Mouse (Mus musculus): ENCODE results near the gene Cic. TPM values are rescaled to one million over a fixed set of nuclear protein-coding genes. Genes with fewer than 3 reads are reported as not detected.
A peak's percentile ranks its signal among the peaks of the same experiment; 100 is the strongest.

The Cic gene
- polyA plus RNA-seq, 1 experiment: 270 TPM

GRCm38 (mm10) chr7:25293191-25293739 is 25.8 kb downstream of the Cic start:
- Histone ChIP-seq H3K27me3 (ENCODE audit: control insufficient read depth, insufficient read depth, low read length) (no peaks in the 10 kb centered on the region), H3K4me1 (replicated peaks; ENCODE audit: control insufficient read depth, insufficient read depth, low read length) (peaks cover 15% of the 10 kb centered on the region), H3K27ac (ENCODE audit: control insufficient read depth, insufficient read depth, low read length) (no peak overlapping the region), H3K36me3 (ENCODE audit: control insufficient read depth, insufficient read depth, low read length) (peaks cover 44% of the 10 kb centered on the region), H3K4me3 (ENCODE audit: control insufficient read depth, insufficient read depth, low read length) (no peak overlapping the region)
- TF ChIP-seq CTCF (IDR thresholded peaks at IDR 0.05; ENCODE audit: borderline replicate concordance, control insufficient read depth, extremely low read depth, insufficient read depth, low read length, poor library complexity): no peak
- TF ChIP-seq POLR2A (IDR thresholded peaks at IDR 0.05; ENCODE audit: control insufficient read depth, extremely low read depth, insufficient read depth, low read length, poor library complexity): no peak
- DNase-seq: no peak
- 96% methylated on average over 10 of the region's 10 CpGs for WGBS

GRCm38 (mm10) chr7:25294495-25294894 is 27.0 kb downstream of the Cic start:
- H3K4me1 ChIP-seq (replicated peaks; ENCODE audit: control insufficient read depth, insufficient read depth, low read length): peaks cover 18% of the 10 kb centered on the region
- no peak overlapping the region for H3K27ac ChIP-seq (ENCODE audit: control insufficient read depth, insufficient read depth, low read length)
- H3K27me3 ChIP-seq (ENCODE audit: control insufficient read depth, insufficient read depth, low read length): no peaks in the 10 kb centered on the region
- TF ChIP-seq POLR2A (IDR thresholded peaks at IDR 0.05; ENCODE audit: control insufficient read depth, extremely low read depth, insufficient read depth, low read length, poor library complexity): no peak
- no peak for TF ChIP-seq CTCF (IDR thresholded peaks at IDR 0.05; ENCODE audit: borderline replicate concordance, control insufficient read depth, extremely low read depth, insufficient read depth, low read length, poor library complexity)
- H3K4me3 ChIP-seq (ENCODE audit: control insufficient read depth, insufficient read depth, low read length): no peak overlapping the region
- 95% methylated on average over 4 of the region's 4 CpGs for WGBS
- peaks cover 32% of the 10 kb centered on the region for H3K36me3 ChIP-seq (ENCODE audit: control insufficient read depth, insufficient read depth, low read length)
- DNase-seq: no peak

GRCm38 (mm10) chr7:25294960-25295722 is 27.6 kb downstream of the Cic start:
- no peak for DNase-seq
- no peak overlapping the region for H3K27ac ChIP-seq (ENCODE audit: control insufficient read depth, insufficient read depth, low read length)
- H3K4me1 ChIP-seq (replicated peaks; ENCODE audit: control insufficient read depth, insufficient read depth, low read length): peaks cover 18% of the 10 kb centered on the region
- TF ChIP-seq CTCF (IDR thresholded peaks at IDR 0.05; ENCODE audit: borderline replicate concordance, control insufficient read depth, extremely low read depth, insufficient read depth, low read length, poor library complexity) (no peak), POLR2A (IDR thresholded peaks at IDR 0.05; ENCODE audit: control insufficient read depth, extremely low read depth, insufficient read depth, low read length, poor library complexity) (no peak)
- H3K4me3 ChIP-seq (ENCODE audit: control insufficient read depth, insufficient read depth, low read length): no peak overlapping the region
- H3K27me3 ChIP-seq (ENCODE audit: control insufficient read depth, insufficient read depth, low read length): no peaks in the 10 kb centered on the region
- 96% methylated on average over 12 of the region's 12 CpGs for WGBS
- peaks cover 28% of the 10 kb centered on the region for H3K36me3 ChIP-seq (ENCODE audit: control insufficient read depth, insufficient read depth, low read length)

GRCm38 (mm10) chr7:25296945-25297453 is 29.5 kb downstream of the Cic start:
- Histone ChIP-seq H3K27me3 (ENCODE audit: control insufficient read depth, insufficient read depth, low read length) (no peaks in the 10 kb centered on the region), H3K27ac (ENCODE audit: control insufficient read depth, insufficient read depth, low read length) (peak overlapping the region; percentile 46), H3K4me3 (ENCODE audit: control insufficient read depth, insufficient read depth, low read length) (peak overlapping the region; percentile 94), H3K4me1 (replicated peaks; ENCODE audit: control insufficient read depth, insufficient read depth, low read length) (peaks cover 18% of the 10 kb centered on the region), H3K36me3 (ENCODE audit: control insufficient read depth, insufficient read depth, low read length) (peaks cover 15% of the 10 kb centered on the region)
- 2% methylated on average over 21 of the region's 21 CpGs for WGBS
- no peak for TF ChIP-seq CTCF (IDR thresholded peaks at IDR 0.05; ENCODE audit: borderline replicate concordance, control insufficient read depth, extremely low read depth, insufficient read depth, low read length, poor library complexity)
- TF ChIP-seq POLR2A (IDR thresholded peaks at IDR 0.05; ENCODE audit: control insufficient read depth, extremely low read depth, insufficient read depth, low read length, poor library complexity): no peak
- DNase-seq: peak; percentile 65

- WGBS: under 1% methylated on average over 52 of the region's 52 CpGs
Observed at GRCm38 (mm10) chr7:25297454-25298325, 30.2 kb downstream of the Cic start, which contains the start of gene Pafah1b3. Pafah1b3 (minus strand) TSS chr7:25297986.

GRCm38 (mm10) chr7:25301063-25301462 is 33.6 kb downstream of the Cic start, which contains the start of gene Prr19:
Prr19 (plus strand) TSS chr7:25301411.
- H3K27ac ChIP-seq (ENCODE audit: control insufficient read depth, insufficient read depth, low read length): no peak within 1 kb of the TSS
- no peaks in the 10 kb centered on the region for H3K36me3 ChIP-seq (ENCODE audit: control insufficient read depth, insufficient read depth, low read length)
- peaks cover 19% of the 10 kb centered on the region for H3K4me1 ChIP-seq (replicated peaks; ENCODE audit: control insufficient read depth, insufficient read depth, low read length)
- TF ChIP-seq CTCF (IDR thresholded peaks at IDR 0.05; ENCODE audit: borderline replicate concordance, control insufficient read depth, extremely low read depth, insufficient read depth, low read length, poor library complexity): no peak
- no peak for TF ChIP-seq POLR2A (IDR thresholded peaks at IDR 0.05; ENCODE audit: control insufficient read depth, extremely low read depth, insufficient read depth, low read length, poor library complexity)
- no peak within 1 kb of the TSS for H3K4me3 ChIP-seq (ENCODE audit: control insufficient read depth, insufficient read depth, low read length)
- peaks cover 7% of the 10 kb centered on the region for H3K27me3 ChIP-seq (ENCODE audit: control insufficient read depth, insufficient read depth, low read length)
- 76% methylated on average over 19 of the region's 19 CpGs for WGBS
- DNase-seq: no peak

More at GRCm38 (mm10) chr7:25297454-25298325, 30.2 kb downstream of the Cic start, which contains the start of gene Pafah1b3:
- Histone ChIP-seq H3K27me3 (ENCODE audit: control insufficient read depth, insufficient read depth, low read length) (no peaks in the 10 kb centered on the region), H3K36me3 (ENCODE audit: control insufficient read depth, insufficient read depth, low read length) (peaks cover 9% of the 10 kb centered on the region), H3K4me3 (ENCODE audit: control insufficient read depth, insufficient read depth, low read length) (peak within 1 kb of the TSS; percentile 94), H3K27ac (ENCODE audit: control insufficient read depth, insufficient read depth, low read length) (peak within 1 kb of the TSS; percentile 76), H3K4me1 (replicated peaks; ENCODE audit: control insufficient read depth, insufficient read depth, low read length) (peaks cover 18% of the 10 kb centered on the region)
- TF ChIP-seq POLR2A (IDR thresholded peaks at IDR 0.05; ENCODE audit: control insufficient read depth, extremely low read depth, insufficient read depth, low read length, poor library complexity) (no peak), CTCF (IDR thresholded peaks at IDR 0.05; ENCODE audit: borderline replicate concordance, control insufficient read depth, extremely low read depth, insufficient read depth, low read length, poor library complexity) (peak; percentile 78; the same call in 1 of the 2 replicates)
- DNase-seq: peak; percentile 82

All from thymus, adult 2 months (tissue).